Mouse (Mus musculus): ENCODE measurements at regions not wholly inside any gene's neighbourhood (a gene's known extent, or its start where the extent isn't known, plus 50 kb on each side); places are given as distances from the start of the nearest gene placed in this dataset.

DNA sequence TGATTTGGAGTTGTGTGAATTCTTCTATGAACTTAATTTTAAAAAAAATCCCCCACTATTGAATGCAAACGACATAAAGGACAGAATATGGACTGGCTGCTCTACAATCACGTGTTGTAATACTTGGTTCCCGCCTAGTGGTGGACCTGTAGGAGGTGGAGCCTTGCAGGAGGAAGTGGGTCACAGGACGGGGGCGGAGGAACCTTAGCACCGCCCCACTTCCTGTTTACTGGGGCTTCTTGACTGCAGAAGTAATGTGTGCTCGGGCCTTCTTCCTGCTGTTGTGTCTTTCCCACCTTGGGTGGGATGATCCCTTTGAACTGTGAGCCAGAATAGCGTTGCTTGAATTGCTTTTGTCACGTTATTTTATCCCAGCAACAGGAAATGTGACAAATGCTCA lies 52.2 kb upstream of the Tmem108 start:
- no peak overlapping the region for H3K4me3 ChIP-seq (ENCODE audit: insufficient read depth, low read depth, low read length)
- no peaks in the 10 kb centered on the region for H3K36me3 ChIP-seq (ENCODE audit: control insufficient read depth, insufficient read depth, low read length)
- no peaks in the 10 kb centered on the region; the same call in 1 of the 2 replicates for H3K27me3 ChIP-seq (replicated peaks; ENCODE audit: control insufficient read depth, insufficient read depth, low read length)
- no peak for DNase-seq
- no peak overlapping the region for H3K27ac ChIP-seq (ENCODE audit: insufficient read depth, low read depth, low read length)
- no peaks in the 10 kb centered on the region for H3K4me1 ChIP-seq (ENCODE audit: control insufficient read depth, insufficient read depth, low read length)
- TF ChIP-seq CTCF (conservative IDR thresholded peaks at IDR 0.05; ENCODE audit: insufficient read depth, insufficient read length, low read depth, low read length) (no peak), POLR2A (IDR thresholded peaks at IDR 0.05; ENCODE audit: low read depth, low read length) (no peak)
- 84% methylated on average over 9 of the region's 9 CpGs for WGBS

DNA sequence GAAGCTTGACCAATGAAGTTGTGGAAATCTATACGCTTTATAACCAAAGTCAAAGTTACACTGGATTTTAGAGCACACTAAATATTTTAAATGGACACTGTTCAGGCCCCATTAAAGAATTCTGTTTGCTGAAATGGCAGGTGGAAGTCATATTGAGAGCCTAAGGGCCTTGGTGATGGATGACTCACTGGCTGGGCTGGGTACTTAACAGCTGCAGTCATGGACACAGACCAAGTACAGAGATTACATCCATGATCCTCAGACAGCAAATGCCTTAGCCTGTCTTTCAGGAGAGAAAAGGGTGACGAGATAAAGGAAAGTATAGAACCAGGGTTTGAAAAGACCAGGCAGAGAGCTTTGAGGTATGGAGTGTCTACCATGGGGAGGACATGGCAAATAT lies 57.4 kb upstream of the Tmem108 start:
- Histone ChIP-seq H3K4me1 (ENCODE audit: control insufficient read depth, insufficient read depth, low read length) (no peaks in the 10 kb centered on the region), H3K36me3 (ENCODE audit: control insufficient read depth, insufficient read depth, low read length) (no peaks in the 10 kb centered on the region), H3K4me3 (ENCODE audit: insufficient read depth, low read depth, low read length) (no peak overlapping the region), H3K27me3 (replicated peaks; ENCODE audit: control insufficient read depth, insufficient read depth, low read length) (no peaks in the 10 kb centered on the region; the same call in 1 of the 2 replicates), H3K27ac (ENCODE audit: insufficient read depth, low read depth, low read length) (no peak overlapping the region)
- no peak for DNase-seq
- TF ChIP-seq CTCF (conservative IDR thresholded peaks at IDR 0.05; ENCODE audit: insufficient read depth, insufficient read length, low read depth, low read length) (no peak), POLR2A (IDR thresholded peaks at IDR 0.05; ENCODE audit: low read depth, low read length) (no peak)
- WGBS: 96% methylated on average over 2 of the region's 2 CpGs

DNA sequence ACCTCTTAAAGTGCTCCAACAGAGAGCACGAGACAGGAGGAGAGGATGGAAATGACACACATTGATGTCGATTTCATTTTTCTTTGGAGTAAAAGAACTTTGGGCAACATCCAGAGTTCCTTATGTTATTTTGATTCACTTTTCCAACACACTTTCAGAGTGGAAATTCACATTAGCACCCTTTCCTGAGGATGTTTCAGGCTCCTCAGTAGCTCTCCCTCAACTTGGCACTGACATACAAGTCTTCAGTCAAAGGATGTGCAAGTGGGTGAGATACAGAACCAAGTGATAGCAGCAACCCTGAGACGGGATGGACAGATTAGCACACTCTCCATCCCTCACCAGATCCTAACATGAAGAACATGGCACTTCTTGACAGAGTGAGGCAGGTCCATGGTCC lies 60.0 kb upstream of the Tmem108 start:
- Histone ChIP-seq H3K4me1 (ENCODE audit: control insufficient read depth, insufficient read depth, low read length) (no peaks in the 10 kb centered on the region), H3K27me3 (replicated peaks; ENCODE audit: control insufficient read depth, insufficient read depth, low read length) (no peaks in the 10 kb centered on the region; the same call in 1 of the 2 replicates), H3K36me3 (ENCODE audit: control insufficient read depth, insufficient read depth, low read length) (no peaks in the 10 kb centered on the region), H3K27ac (ENCODE audit: insufficient read depth, low read depth, low read length) (no peak overlapping the region), H3K4me3 (ENCODE audit: insufficient read depth, low read depth, low read length) (no peak overlapping the region)
- TF ChIP-seq CTCF (conservative IDR thresholded peaks at IDR 0.05; ENCODE audit: insufficient read depth, insufficient read length, low read depth, low read length) (no peak), POLR2A (IDR thresholded peaks at IDR 0.05; ENCODE audit: low read depth, low read length) (no peak)
- DNase-seq: no peak
- 87% methylated on average over 3 of the region's 3 CpGs for WGBS

DNA sequence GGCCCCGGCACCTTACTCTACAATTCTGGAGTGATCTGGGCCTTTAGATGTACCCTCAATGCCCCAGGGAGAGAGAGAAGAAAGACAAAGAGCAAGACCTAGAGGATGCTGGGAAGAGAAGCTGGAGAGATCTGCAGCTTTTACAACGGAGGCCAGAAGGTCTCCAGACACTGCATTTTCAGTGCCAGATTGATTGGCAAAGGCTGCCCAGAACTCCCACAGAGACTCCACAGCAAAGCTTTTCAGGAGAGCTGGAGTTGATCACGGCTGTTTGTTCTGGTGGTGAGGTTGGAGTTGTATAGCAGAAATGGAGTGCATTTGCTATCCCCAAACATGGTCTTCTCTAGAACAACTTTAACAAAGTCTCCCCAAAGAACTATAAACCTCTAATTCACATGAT lies 61.9 kb upstream of the Tmem108 start:
- no peaks in the 10 kb centered on the region for H3K36me3 ChIP-seq (ENCODE audit: control insufficient read depth, insufficient read depth, low read length)

DNA sequence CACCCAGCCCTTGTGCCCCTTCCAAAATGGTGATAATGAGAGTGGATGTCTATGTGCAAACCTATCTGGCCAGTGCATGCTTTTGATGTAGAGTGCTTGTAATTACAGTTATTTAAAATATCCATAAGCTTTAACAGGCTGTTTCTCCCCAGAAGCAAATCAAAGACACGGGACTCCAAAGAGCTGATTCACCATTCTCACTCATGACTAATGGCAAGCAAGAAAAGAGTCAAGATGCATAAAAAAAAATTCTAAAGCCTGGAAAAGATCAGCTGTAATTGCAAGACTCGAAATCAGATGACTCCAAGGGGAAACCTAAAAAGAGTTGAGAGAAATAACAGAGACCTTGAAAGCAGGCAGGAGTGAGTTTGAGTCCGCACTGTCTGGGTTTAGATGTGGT lies 79.6 kb upstream of the Tmem108 start:
- TF ChIP-seq POLR2A (IDR thresholded peaks at IDR 0.05; ENCODE audit: low read depth, low read length): no peak
- TF ChIP-seq CTCF (conservative IDR thresholded peaks at IDR 0.05; ENCODE audit: insufficient read depth, insufficient read length, low read depth, low read length): no peak
- WGBS: 82% methylated on average over 3 of the region's 3 CpGs
- DNase-seq: no peak
- Histone ChIP-seq H3K27ac (ENCODE audit: insufficient read depth, low read depth, low read length) (no peak overlapping the region), H3K4me3 (ENCODE audit: insufficient read depth, low read depth, low read length) (no peak overlapping the region), H3K36me3 (ENCODE audit: control insufficient read depth, insufficient read depth, low read length) (no peaks in the 10 kb centered on the region), H3K4me1 (ENCODE audit: control insufficient read depth, insufficient read depth, low read length) (no peaks in the 10 kb centered on the region), H3K27me3 (replicated peaks; ENCODE audit: control insufficient read depth, insufficient read depth, low read length) (no peaks in the 10 kb centered on the region)

More for the DNA sequence above, 61.9 kb upstream of the Tmem108 start:
- WGBS: 76% methylated on average over 3 of the region's 3 CpGs
- DNase-seq: no peak
- no peaks in the 10 kb centered on the region for H3K27me3 ChIP-seq (replicated peaks; ENCODE audit: control insufficient read depth, insufficient read depth, low read length)
- H3K4me1 ChIP-seq (ENCODE audit: control insufficient read depth, insufficient read depth, low read length): no peaks in the 10 kb centered on the region
- no peak overlapping the region for H3K4me3 ChIP-seq (ENCODE audit: insufficient read depth, low read depth, low read length)
- H3K27ac ChIP-seq (ENCODE audit: insufficient read depth, low read depth, low read length): no peak overlapping the region
- no peak for TF ChIP-seq CTCF (conservative IDR thresholded peaks at IDR 0.05; ENCODE audit: insufficient read depth, insufficient read length, low read depth, low read length)
- no peak for TF ChIP-seq POLR2A (IDR thresholded peaks at IDR 0.05; ENCODE audit: low read depth, low read length)

DNA sequence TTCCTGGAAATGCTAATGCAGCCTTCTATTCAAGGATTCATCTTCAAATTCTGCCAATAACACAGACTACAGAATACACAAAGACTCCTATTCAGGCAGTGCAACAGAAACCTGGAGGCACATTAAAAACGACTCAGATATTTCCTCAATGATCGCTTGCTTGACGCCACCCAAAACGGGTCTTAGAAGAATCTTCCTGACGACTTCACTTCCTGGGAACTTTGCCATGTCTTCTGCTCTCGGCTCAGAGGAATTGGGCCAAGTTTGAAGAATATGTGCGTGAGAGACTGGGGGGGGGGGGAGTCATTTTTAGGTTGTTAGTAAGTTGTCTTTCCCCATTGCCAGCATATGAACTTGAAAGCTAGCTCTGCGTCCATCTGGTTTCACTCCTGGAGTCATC lies 82.2 kb upstream of the Tmem108 start:
- H3K36me3 ChIP-seq (ENCODE audit: control insufficient read depth, insufficient read depth, low read length): no peaks in the 10 kb centered on the region
- H3K27ac ChIP-seq (ENCODE audit: insufficient read depth, low read depth, low read length): no peak overlapping the region
- TF ChIP-seq POLR2A (IDR thresholded peaks at IDR 0.05; ENCODE audit: low read depth, low read length) (no peak), CTCF (conservative IDR thresholded peaks at IDR 0.05; ENCODE audit: insufficient read depth, insufficient read length, low read depth, low read length) (no peak)
- no peaks in the 10 kb centered on the region for H3K4me1 ChIP-seq (ENCODE audit: control insufficient read depth, insufficient read depth, low read length)
- no peak overlapping the region for H3K4me3 ChIP-seq (ENCODE audit: insufficient read depth, low read depth, low read length)
- H3K27me3 ChIP-seq (replicated peaks; ENCODE audit: control insufficient read depth, insufficient read depth, low read length): no peaks in the 10 kb centered on the region
- WGBS: 74% methylated on average over 8 of the region's 8 CpGs
- DNase-seq: no peak

DNA sequence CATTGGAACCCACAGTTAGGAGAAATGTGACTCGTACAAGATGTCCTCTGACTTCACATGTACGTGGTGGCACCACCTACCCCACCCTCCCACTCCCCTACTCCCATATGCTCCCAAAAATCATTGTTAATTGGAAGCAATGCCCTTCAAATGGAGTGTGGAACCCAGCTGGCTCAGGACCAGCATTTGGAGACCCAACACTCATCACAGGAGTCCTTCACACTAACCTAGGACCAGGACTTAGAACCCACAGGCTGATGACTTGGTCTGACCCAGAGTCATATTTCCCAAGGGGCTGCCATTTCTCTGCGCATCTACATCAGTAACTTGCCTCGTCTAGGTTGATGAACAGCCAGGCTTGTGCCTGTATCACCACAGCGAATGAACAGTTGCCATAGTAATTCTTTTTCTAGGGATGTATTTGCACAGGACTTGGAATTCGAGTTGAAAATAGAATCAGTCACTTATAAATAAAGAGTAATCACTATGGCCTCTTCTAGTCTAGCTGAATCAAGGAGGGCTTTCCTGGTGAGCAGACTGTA lies 84.3 kb upstream of the Tmem108 start:
- H3K4me3 ChIP-seq (ENCODE audit: insufficient read depth, low read depth, low read length): no peak overlapping the region
- H3K36me3 ChIP-seq (ENCODE audit: control insufficient read depth, insufficient read depth, low read length): no peaks in the 10 kb centered on the region
- 65% methylated on average over 6 of the region's 6 CpGs for WGBS
- no peak overlapping the region for H3K27ac ChIP-seq (ENCODE audit: insufficient read depth, low read depth, low read length)
- H3K27me3 ChIP-seq (replicated peaks; ENCODE audit: control insufficient read depth, insufficient read depth, low read length): no peaks in the 10 kb centered on the region
- H3K4me1 ChIP-seq (ENCODE audit: control insufficient read depth, insufficient read depth, low read length): no peaks in the 10 kb centered on the region
- TF ChIP-seq CTCF (conservative IDR thresholded peaks at IDR 0.05; ENCODE audit: insufficient read depth, insufficient read length, low read depth, low read length): no peak
- TF ChIP-seq POLR2A (IDR thresholded peaks at IDR 0.05; ENCODE audit: low read depth, low read length): no peak
- no peak for DNase-seq
